Mouse (Mus musculus) ZHBTc4 (cell line): Measurements from ENCODE around the gene Gnai2.
A peak's percentile ranks its signal among the peaks of the same experiment; 100 is the strongest.

Source experiments
- DNase-seq: peaks from one replicate; pipeline ENCODE4 v3.0.0-alpha.2; 2011; ENCODE audit warnings: low read depth, low spot score

The Gnai2 gene

DNA sequence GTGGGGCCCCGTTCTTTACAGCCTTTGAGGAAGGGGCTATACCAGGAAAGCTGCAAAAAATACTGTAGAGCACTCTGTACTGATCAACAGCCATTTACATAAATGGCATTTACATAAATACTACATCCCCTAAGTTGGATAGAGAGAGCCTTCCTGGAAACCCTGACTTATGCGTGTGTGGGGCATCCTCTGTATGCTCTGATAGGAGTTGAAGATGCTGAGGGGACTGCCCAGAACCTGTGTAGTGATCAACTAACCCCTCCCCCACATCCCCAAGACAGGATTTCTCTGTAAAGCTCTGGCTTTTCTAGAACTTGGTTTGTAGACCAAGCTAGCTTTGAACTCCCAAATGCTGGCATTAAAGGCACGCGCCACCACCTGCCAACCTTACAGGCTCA is 25.7 kb downstream of the Gnai2 start:
- DNase-seq = no peak

DNA sequence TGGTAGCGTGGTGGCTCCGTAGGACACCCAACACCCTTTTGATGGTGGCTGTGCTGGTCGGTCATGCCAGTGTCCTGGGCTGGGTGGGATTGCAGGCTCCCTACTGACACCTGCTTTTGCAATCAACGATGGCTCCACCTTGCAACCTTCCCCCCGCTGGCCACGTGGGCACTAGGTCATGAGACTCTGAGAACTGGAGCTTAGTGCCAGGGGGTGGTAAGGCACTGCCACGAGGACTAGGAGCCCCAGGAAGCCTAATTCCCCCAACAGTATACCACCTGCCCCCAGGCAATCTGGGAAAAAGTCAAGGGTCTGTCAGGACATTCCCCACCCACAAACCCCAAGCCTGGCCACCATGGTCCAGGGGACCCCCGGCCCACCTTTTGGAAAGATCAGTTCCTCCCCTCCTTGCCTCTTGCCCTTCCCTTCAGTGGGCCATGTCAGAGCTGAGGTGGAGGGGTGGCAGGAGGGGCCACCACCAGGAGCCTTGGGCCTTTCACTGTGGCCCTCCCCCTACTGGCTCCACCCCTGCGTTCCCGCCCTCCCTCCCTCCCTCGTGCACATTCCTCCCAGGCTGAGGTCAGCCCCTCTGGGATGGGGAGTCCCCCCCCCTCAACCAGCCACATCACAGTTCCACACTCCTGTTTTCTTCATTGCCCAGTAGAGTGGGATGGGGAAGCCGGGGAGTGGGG is 26.3 kb downstream of the Gnai2 start, which contains the start of gene Sema3b:
TSS of gene Sema3b (minus strand) at position 489 of the 692 bp plus-strand sequence.
- DNase-seq = no peak

DNA sequence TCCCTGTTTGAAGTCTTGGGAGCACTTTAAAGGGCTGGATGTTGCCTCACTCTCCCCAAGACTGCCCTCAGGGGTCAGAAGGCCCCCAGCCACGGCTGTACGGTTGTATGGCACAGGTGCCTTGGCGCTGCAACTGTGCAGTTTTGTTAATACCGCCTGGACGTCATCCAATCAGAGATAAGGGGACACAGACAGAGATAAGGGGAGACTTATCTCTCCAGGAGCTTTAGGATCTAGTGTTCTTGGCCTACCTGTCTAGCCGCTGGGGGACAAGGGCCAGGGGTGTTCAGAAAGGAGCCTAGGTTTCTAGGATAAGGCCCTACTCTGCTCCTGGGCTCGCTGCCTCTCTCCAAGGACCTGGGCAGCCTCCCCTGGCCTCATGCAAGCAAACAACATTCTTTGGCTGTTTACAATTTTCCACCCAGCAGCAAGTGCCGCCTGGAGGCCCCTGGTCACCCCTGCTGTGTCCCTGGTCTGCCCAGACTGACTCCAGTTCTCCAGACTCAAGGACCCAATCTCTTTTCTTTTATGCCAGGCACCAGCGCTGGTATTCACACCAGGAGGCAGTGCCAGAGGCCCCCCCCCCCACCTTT is 27.4 kb downstream of the Gnai2 start:
- DNase-seq = no peak

DNA sequence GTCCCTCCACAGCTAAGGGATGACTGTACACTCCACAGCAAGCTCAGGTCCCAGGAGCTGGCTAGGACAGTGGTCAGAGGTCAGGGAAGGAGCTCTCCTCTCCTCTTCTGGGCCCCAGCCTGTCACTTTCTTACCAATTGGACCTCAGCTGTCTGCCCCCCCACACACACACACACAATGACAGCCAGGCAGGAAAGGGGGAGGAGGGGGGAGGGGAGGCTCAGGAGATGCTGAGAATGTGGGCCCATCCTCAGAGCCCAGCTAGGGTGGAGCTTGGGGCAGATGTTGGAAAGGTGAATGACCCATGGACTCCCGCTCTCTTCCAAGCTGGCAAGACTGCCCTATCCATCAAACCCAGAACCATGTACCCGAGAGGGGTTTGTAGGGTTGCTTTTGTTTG is 28.1 kb downstream of the Gnai2 start:
- DNase-seq = no peak

DNA sequence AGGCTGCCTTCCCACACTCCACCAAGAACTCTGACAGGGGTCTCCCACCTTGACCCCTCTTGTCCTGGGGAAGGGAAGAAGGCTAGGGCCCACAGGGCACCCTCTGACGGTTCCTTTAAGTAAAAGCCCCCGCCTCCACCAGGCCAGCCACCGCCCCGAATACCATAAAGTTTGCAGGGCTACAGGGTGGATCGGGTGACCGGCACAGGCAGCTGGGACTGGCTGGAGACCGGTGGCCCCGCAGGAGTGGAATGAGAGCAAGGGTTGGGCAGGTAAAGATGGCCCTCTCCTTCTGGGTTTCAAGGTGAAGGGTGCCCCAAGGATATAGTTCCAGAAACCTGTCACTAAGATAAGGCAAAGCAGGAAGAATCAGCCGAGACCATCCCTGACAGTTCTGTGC is 28.6 kb downstream of the Gnai2 start:
- no peak for DNase-seq

GRCm38 (mm10) chr9:107605041-107605661 is 30.0 kb downstream of the Gnai2 start:
- DNase-seq = no peak

DNA sequence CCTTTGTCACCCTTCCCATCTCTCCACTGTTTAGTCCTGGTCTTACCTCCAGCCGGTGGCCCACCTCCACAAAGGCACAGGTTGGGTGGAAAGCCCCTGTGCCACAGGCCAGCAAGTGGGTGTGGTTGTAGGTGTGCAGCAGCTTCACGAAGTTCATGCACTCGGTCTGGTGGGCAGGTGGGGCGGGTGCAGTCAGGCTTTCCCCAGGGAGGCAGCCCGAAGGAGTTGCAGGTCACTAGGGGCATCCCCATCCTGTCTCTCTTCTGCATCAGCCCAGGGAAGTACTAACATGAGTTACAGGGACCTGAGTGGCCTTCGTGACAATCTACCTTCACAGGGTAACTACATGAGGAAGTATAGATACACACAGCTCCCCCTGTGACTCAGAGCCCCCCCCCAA is 31.9 kb downstream of the Gnai2 start:
- no peak for DNase-seq

- DNase-seq = peak; percentile 91
These were observed 33.0 kb downstream of the Gnai2 start for GRCm38 (mm10) chr9:107602068-107602648.

DNA sequence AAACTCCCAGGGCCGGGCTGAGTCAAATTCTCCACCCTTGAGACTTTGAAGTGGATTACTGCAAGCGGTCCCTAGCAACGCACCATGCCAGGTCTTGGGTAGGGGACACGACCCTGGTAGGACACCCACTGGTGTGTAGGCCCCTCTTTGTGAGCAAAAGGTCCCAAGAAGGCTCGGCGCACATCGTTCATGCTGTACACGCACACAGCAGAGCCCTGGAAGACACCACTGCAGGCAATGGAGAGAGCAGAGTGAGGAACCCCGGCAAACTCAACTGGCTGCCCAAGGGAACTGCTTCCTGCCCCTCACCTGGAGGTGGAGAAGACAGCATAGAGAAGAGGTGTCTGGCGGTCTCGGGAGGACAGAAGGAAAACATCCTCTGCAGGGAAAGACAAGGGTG is 33.9 kb downstream of the Gnai2 start:
- DNase-seq = no peak

DNA sequence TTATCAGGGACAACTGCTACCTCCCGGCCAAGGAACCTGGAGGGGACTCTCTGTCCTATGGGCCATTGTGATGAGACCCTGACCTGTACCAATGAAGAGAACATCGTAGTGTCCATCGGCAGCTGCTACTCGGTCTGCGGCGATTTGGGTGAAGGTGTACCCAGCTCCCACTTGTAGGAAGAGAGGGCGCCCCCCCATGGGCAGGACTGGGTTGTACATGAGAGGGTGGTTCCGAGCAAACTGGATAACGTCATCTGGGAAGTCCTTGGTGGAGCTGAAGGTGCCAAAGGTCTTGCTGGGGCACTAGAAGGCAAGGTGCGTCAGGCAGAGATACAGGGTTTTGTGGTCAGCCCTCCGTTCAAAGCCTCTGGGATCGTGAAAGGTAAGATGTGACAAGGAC is 34.4 kb downstream of the Gnai2 start:
- DNase-seq = peak; percentile 75

- DNase-seq = peak; percentile 90
These were observed 35.3 kb downstream of the Gnai2 start for GRCm38 (mm10) chr9:107599842-107600241.

GRCm38 (mm10) chr9:107599433-107599832 is 35.7 kb downstream of the Gnai2 start:
- DNase-seq = peak; percentile 43

GRCm38 (mm10) chr9:107598385-107598784 is 36.8 kb downstream of the Gnai2 start:
- DNase-seq = no peak

DNA sequence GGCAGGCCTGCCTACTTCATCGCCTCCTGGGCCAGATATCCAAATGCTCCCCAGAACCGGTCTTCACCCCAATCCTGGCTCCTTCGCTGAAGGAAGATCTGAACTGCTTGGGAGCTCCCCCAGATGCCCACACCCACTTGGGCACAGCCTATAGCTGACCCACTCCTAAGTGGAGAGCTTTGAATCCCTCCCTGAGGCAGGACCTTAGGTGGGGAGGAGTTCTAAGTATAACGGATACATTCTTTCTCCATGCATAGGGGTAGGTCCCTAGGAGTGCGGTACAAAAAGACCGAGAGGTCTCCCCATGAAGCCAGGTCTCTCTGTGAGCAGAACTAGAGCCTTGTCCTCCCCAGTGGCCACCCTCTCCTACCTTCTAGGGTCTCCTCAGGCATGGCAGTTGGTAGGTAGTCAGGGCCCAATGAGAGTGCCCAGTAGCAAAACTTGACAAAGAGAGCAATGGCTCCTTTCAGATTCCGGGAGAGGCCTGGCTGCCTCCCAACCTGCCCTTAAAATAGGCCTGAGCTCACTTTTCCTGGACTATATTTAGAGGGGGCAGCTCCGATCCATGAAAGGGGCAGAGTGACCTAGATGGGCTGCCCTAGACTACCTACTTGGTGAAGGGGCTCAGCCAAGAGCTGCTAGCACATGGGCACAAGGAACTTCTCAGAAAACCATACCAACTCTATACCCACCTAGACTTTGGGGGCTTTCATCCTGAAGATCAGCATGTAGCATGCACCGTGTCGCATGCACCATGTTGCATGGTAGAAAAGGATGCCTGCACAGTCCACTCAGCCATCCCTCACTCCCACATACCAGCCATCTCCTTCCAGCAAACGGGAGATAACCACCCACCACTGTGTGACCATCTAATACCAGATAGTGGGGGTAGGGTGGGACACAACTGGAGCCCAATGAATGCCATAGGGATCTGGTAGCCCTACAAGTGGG is 38.3 kb downstream of the Gnai2 start:
- DNase-seq = no peak

DNA sequence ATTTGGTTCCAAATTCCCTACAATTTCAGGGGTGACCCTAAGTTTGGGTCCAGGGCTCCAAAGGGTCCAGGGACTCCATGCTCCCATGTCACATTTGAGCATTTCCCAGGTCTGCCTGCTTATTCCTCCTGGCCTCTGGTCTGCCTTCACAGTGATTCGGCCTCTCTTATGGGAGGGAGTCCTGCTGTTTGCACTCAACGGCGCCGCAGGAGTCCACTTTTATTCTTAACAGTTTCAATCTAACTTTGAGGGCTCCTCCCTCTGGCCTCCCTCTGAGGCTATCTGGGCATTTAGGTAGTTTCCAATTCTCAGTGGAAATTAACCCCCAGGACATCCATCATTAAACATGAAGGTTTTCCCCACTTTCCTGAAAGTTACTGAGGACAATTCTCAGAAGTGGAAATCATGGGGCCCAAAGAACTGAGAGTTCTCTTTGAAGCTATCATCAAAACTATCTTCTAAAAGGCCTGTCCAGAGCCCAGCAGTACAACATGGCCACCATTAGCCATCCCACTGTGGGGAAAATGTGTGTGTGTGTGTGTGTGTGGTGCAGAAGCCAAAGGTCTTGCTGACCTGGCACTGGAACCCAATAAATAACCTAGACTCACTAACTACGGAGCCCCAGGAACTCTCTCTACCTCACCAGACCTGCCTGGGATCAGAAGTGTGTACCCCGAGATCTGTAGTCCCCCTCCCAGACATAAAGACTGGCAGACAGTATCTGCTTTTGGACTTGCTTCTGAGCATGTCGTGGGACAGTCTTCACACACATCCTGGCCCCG is 40.7 kb downstream of the Gnai2 start:
- peak; percentile 93 for DNase-seq

- no peak for DNase-seq
These were observed 41.8 kb downstream of the Gnai2 start for GRCm38 (mm10) chr9:107593101-107593976.

DNA sequence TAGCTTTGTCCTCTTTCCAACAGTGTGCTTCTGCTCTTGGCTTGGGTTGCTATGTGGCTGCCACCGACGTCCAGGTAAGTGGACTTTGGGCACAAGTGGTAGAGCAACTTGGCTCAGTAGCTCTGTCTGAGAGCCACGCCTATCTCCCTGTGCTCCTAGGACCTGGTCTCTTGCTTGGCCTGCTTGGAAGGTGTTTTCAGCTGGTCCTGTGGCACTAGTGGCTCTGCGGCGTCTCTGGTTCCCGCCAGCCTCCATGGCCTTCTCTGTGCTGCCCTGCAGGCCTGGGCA is 44.5 kb downstream of the Gnai2 start:
- DNase-seq = no peak

DNA sequence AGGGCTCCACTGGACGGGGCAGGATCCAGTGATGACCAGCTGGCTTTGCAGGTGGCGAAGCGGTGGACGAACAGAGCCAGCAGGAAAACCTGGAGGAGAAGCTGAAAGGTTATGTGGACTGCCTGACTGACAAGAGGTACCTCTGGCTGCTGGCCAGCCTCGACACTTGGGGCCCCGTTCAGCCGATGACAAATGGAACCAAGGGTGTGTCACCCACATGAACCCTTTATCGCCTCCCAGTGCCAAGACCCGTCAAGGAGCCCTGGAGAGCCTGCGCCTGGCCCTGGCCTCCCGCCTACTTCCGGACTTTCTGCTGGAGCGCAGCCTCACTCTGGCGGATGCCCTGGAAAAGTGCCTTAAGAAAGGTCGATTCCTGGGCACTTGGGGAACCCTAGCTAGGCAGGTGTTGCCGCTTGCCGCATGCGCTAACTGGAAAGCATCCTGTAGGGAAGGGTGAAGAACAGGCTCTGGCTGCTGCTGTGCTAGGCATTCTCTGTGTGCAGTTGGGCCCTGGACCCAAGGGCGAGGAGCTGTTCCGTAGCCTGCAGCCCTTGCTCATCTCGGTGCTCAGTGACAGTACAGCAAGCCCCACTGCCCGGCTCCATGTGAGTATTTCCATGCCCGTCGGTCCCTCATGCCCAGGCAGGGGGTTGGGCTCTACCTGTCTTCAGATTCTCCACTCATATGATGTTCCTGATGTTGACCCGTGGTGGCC is 45.0 kb downstream of the Gnai2 start:
- DNase-seq = peak; percentile 71
